Mouse (Mus musculus) inflammation-experienced regulatory T-cells, adult 6 months (primary cell): ENCODE data around the gene Itga3. TPM values are rescaled to one million over a fixed set of nuclear protein-coding genes. Genes with fewer than 3 reads are reported as not detected.

Source experiments
- ATAC-seq: one replicate; pipeline ENCODE4 v1.8.0; 2017
- polyA plus RNA-seq, 3 experiments: library from polyadenylated mRNA; unstranded; fragments of 100-300 nt; shearing (Covaris generic); gene quantifications; one replicate each; pipeline ENCODE4 v1.2.1; 2017

The Itga3 gene
- polyA plus RNA-seq, 3 experiments from 2014 or later, result 0.93 to 2.2 (median 1.0) TPM

GRCm38 (mm10) chr11:95070140-95071107 lies 6.2 kb downstream of the Itga3 start:
- ATAC-seq, result no peak

DNA sequence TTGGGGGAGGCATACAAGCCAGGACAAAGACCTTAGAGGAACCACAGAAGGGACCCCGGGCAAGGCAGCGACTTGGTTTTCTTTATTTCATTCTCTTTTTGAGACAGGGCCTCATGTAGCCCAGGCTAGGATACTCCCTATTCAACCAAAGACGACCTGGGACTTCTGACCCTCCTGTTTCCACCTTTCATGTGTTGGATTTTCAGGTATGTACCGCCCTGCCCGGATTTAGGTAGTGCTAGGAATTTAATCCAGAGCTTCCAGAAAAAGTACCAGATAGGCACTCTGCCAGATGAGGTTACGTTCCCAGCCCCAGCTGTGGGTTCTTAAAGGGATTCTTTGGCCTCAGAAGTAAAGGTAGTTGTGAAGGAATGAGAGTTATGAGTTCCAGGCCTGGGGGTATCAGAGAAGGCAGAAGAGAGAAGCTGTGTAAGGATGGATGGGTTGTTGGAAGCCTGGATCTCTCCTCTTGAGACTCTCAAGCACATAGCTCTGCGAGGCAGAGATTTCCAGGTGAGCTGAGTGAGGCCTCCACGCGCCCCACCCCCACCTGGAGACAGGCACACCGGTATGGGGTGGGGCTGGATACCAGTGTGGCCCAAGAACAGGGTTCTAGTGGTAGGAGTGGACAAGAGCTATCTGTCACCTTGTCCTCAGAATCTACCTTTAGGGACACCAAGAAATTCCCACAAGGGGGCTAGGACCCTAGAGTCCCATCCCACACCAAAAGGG lies 7.2 kb downstream of the Itga3 start:
- no peak for ATAC-seq

- no peak for ATAC-seq
These were observed 19.7 kb downstream of the Itga3 start for GRCm38 (mm10) chr11:95056768-95057501.

- ATAC-seq, result no peak
These were observed 23.5 kb downstream of the Itga3 start for GRCm38 (mm10) chr11:95053062-95053461.

DNA sequence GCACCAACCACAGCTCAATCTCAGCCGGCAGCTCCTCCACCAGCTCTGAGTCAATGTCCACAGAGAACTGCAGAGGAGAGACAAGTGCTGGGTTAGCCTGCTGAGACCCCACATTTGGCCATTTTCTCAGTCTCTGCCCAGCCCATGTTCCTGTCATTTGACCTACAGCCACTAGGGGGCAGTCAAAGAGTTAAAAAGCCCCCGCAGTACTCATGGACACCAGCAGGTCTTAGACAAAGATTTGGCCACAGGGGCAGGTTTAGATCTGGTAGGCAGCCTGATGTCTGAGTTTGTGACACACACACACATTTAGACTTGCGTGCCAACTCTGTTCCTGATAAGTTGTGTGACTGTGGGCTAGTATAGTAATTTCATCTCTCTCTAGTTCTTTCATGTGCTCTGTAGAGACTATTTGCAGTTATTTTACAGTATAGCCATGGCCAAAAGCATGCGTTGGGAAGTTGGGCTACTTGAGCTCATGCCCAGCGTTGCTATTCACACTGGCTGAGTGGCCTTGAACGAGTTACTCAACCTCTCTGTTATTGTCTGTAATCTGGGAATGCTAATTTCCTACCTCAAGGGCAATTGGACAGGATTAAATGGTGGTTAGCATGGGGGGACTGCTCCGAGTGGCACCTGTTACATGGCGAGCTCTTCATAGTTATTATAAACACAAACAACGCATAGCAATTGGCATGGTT lies 29.5 kb downstream of the Itga3 start:
- peak; percentile 77 for ATAC-seq

GRCm38 (mm10) chr11:95044185-95044870 lies 32.3 kb downstream of the Itga3 start:
- no peak for ATAC-seq

GRCm38 (mm10) chr11:95043608-95044007 lies 33.0 kb downstream of the Itga3 start:
- ATAC-seq, result no peak

DNA sequence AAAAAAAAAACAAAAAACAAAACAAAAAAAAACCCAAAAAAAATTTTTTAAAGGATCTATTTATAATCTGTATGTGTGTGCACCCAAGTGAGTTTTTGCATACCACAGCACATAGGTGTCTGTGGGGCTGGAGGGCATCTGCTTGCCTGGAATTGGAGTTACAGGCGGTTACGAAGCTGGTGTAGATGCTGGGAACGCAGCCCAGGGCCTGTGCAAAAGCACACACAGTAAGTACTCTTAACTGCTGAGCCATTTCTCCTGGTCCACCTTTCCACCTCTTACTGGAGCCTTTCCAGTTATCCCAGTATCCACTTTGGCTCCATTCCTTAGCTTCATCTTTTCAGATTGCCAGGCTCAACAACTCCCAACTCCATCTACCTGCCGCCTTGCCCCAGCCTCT lies 33.5 kb downstream of the Itga3 start:
- no peak for ATAC-seq

DNA sequence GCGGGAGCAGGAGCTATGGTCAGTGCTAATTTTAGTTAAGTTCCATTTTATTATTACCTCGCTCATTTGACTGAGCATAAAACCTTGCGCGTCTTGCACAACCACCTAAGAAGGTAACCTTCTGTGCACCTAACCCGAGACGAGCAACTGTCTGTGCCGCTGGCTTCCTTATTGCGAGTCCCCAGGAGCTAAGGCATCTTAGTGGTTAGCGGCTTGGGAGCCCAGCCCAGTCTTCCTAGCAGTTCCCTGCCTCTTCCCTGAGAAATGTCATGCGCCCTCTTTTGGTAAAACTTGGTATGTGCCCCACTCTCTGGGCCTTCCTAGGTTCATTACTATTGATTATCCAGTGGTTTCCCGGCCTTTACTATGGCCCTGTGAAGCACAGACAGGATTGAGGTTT lies 34.5 kb downstream of the Itga3 start:
- peak; percentile 27 for ATAC-seq

GRCm38 (mm10) chr11:95041139-95041609 lies 35.4 kb downstream of the Itga3 start, which contains the start of gene Pdk2:
Gene Pdk2, minus strand, starts transcription at chr11:95041354.
- ATAC-seq, result peak; percentile 98

DNA sequence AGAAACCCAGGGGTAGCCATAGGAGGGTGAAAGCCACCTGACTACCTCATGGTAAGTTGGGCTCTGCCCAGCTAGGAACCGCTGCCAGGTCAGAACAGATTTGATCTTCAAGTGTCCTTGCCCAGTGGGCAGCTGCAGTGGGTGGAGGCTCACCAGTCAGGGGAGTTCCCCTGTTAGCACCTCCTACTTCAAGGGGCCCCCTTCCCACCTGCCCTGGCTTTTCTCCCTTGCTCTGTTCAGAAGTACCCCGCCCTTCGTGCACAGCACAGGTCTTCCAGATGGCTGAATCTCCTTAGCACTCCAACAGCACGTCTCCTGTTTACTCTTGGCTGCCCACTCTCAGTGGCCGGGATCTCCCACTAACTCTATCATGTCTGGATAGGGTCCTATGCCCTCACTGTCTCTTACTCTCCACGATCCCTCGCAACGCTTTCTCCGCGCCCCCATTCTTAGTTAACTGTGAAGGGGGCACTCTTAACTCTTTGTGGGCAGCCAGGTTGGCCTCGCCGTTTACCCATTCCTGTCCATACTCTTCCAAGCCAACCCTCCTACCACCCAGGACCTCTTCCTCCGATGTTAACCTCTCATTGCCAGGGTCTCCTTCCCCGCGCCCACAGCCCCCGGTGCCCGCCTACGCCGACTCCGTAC lies 36.0 kb downstream of the Itga3 start:
- no peak for ATAC-seq

GRCm38 (mm10) chr11:95039766-95040165 lies 36.8 kb downstream of the Itga3 start:
- ATAC-seq, result no peak

GRCm38 (mm10) chr11:95038818-95039655 lies 37.6 kb downstream of the Itga3 start:
- no peak for ATAC-seq

- no peak for ATAC-seq
These were observed 38.3 kb downstream of the Itga3 start for GRCm38 (mm10) chr11:95038156-95038817.

- no peak for ATAC-seq
These were observed 39.3 kb downstream of the Itga3 start for GRCm38 (mm10) chr11:95037306-95037705.

DNA sequence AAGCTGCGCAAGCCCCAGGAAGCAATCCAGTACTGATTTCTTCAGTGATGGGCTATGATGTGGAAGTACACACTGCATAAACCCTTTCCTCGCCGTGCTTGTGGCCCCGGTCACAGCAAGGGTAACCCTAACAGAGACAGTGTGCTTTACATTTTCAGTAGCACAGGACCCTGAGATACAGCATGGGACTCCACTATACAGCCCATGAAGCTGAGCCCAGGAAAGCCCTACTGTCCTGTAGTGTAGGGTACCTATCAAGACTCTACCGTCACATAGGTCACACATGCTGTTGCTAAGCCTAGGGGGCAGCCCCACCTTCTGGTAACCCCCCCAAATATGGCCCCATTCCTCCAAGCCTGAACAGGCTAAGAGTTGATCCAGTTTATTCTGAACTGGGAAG lies 40.1 kb downstream of the Itga3 start:
- ATAC-seq, result no peak

GRCm38 (mm10) chr11:95034902-95035301 lies 41.7 kb downstream of the Itga3 start:
- no peak for ATAC-seq

DNA sequence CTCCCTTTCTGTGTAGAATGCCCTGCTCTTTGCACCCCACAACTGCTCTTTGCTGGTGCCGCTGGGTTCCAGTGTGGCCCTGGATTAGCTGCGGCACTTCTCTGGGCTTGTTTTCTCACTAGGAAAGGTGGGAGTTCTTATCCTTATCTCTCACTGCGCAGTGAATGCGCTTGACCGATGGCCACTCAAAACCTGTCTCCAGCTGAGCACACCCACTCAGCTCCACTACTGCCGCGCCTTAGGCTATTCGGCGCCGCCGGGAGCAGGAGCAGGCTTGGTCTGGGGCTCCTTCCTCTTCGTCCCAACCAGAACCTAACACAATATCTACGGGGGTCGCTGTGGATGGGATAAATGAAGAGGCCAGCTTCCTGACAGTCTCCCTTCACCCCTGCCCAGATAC lies 43.0 kb downstream of the Itga3 start:
- ATAC-seq, result no peak

- ATAC-seq, result no peak
These were observed 43.7 kb downstream of the Itga3 start for GRCm38 (mm10) chr11:95032945-95033344.
